Mouse (Mus musculus): ENCODE measurements around the gene Emc4.

Gene Emc4

DNA sequence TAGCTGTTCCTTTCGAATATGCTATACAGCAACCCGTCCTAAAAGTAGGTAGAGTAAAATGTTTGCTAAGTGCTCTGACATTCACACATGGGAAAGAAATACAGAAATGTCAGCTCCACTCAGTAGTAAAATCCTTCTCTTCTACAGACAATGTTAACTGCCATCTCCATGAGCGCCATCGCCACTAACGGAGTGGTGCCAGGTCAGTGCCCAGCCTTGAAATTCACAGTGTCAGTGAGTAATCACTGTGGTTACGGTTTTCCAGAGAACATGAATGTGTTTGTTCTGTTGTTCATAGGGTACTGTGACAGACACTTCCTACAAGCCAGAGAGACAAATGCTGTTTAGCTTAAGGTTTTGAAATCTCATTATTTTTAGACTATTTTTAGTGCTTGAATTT lies 30.6 kb downstream of the Emc4 start:
- no peak for DNase-seq (ENCODE audit: low spot score)

GRCm38 (mm10) chr2:112332051-112332898 lies 35.6 kb downstream of the Emc4 start:
- DNase-seq (ENCODE audit: low spot score): no peak

- DNase-seq (ENCODE audit: low spot score): no peak
These were observed 39.6 kb downstream of the Emc4 start for GRCm38 (mm10) chr2:112328069-112328777.

GRCm38 (mm10) chr2:112318905-112319304 lies 48.9 kb downstream of the Emc4 start:
- no peak for DNase-seq (ENCODE audit: low spot score)

DNA sequence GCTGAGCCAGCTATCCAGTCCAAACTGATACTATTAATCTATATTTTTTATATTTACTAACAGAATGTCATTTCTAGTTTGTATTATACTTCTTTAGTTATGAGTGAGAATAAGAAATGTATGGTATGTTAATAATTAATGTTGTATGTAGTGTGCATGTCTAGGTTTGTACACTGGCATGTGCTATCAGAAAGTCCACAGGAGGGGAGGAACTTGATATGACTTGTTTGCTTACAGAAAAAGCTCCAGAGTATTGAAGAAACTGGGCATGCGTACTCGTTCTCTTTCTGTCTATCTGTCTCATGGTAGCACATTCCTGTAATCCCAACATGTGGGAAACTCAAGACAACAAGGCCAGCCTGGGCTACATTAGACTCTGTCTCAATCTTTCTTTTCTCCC lies 49.6 kb downstream of the Emc4 start:
- no peak for DNase-seq (ENCODE audit: low spot score)

- DNase-seq (ENCODE audit: low spot score): no peak
These were observed 52.2 kb downstream of the Emc4 start for GRCm38 (mm10) chr2:112315638-112316037.
